Mouse (Mus musculus) induced T-regulatory cell, adult 2 months (primary cell): ENCODE results near the gene Gm12248.

Experiments used
- DNase-seq: peaks from one replicate; pipeline ENCODE4 v3.0.0-alpha.2; 2012; ENCODE audit warnings: low read depth

Gm12248 gene

DNA sequence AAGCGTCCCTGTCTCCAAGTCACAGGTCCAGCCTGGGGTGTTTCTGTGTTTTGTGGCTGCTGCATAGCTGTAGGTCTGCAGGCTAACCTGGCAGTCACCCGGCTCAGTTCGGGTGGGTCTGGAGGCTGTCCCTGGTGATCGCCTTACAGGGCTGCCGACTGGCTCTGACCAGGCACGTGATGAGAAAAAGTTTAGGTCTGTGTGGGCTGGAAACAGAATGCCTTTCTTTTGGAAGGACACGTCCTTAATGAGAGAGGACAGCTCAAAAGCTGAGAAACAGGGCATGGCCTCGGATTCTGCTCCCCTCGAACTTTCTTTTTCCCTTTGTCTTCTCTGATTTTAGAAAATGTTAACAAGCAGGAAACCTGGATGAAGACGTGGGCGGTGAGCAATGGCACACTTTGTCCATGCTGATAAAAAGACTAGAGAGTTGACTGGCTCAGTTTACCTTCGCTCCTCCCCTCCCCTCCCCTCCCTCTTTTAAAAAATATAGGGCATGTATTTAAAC is at the start of gene Gm12248:
Gene Gm12248 (minus strand): TSS at position 114 of the 508 bp plus-strand sequence.
- DNase-seq: no peak

DNA sequence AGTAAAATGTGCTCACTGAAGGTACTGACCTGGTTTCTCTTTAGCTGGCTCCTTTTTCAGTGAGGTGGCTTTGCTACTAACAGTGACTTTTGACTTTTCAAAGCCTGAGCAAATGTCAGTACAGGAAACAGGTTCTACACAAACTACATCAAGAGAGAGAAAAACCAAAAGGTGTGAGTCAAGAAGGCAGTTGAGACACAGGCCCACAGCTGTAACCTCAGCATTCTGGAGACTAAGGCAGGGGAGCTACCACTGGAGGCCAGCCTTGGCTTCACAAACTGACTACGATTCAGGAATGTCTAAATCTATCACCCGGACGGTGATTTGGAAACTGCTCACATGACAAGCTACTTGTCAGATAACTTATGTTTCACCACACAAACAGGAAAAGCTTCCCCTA is 46.5 kb upstream of the Gm12248 start:
- DNase-seq: peak; percentile 21

DNA sequence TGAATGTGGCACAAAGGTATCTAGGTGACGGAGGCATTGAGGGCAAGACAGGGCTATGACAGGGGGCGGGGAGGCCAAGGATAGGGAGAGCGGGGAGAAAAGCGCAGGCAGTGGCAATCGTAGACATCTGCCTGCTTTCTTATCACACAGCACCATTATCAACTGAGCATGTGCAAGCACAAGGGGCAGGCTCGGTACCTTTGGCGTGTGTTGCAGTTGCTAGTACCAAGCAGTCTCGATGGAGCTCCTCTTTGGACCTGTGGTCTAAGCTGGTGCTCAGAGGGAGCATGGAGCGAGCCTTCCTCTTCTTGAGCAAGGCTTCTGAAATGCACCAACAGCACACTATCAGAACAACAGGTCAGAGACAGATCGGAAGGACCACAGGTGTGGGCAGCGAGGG is 45.9 kb upstream of the Gm12248 start:
- peak; percentile 10 for DNase-seq

DNA sequence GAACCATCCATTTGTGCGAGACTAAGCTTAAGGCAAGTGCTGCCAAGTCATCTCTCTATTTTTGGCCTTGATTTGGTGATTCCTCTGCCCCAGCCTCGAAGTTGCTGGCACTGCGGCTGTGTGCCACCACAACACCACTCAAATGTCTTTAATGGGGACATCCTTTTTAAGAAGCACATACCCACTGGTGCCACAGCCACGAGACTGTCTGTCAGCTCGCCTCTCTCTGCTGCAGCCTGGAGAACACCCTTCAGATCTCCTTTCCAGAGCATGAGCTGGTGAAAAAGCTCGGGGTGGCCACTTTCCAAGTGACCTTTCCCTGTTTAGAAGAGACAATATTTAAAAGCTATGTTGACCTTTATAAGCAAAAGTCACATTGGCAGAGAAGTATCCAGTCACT is 43.7 kb upstream of the Gm12248 start:
- no peak for DNase-seq

DNA sequence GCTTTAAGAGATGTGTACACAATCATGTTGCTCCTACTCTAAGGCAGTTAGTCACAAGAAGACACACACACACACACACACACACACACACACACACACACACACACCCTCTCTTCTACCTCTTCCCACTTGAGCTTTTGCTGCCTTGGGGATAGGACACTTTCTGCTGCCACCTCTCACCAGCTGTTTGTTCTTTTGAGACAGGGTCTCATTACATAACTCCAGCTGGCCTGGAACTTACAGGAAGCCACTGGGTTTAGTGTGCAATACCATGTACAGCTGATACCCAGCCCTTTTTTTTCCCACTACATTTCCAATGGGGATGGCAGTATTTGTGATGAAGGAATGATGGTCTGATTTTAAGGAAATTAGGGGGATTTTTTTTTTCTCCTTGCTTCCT is 42.4 kb upstream of the Gm12248 start:
- no peak for DNase-seq

DNA sequence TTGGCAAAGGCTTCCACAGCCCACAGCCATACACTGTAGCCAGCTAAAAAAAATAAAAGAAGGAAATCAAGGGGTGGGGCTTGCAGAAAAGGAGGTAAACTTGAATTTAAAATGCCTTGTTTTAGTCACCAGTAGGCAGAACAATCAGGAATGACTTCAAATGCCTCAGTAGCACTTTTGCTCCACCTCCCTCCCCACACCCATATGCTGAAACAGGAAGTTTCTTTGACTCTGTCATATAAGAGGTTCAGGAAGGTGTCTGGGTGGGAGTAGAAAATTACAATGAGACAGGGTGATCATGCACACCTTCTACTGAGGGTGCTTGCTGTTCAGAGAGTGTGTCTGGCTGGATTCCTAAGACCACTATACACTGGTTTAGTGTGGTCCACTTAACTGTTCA is 41.9 kb upstream of the Gm12248 start:
- no peak for DNase-seq

DNA sequence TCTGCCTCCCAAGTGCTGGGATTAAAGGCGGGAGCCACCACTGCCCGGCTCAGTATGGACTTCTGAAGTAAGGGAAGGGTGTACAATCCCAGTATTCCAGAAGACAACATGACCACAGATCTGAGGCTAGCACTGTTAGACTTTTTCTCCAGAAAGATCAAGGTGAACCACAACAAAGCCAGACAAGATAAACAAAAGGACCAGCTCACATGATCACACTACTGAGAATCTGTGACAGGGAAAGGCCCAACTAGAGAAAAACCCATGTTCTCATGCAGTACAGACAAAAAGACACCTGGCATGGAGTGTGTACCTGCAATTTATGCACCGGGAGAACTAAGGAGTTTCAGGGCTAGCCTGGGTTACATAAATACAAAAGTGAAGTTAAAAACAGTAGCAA is 39.1 kb upstream of the Gm12248 start:
- DNase-seq: no peak

DNA sequence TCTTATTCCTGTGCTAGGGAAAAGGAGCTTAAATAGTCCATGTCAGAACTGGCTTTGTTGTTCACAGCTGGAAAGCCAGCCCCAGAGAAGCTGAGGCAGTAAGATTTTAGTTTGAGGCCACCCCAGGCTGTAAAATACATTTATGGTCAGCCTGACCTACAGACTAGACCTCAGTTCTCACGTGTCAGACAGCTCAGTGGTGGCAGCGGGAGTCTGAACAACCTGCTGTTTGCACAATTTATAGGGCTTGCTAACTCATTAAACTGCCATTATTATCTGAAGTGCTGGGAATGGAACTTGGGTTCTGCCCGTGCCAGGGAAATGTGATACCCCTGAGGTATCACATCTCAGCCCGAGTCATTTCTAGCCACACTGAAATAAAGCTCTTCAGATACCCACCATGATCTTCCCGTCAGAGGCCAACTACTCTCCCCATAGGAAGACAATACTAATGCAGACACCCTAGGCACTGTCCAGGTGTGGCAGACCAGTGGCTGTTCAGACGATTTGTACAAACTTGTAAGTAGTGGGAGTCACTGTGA is 36.4 kb upstream of the Gm12248 start:
- no peak for DNase-seq

DNA sequence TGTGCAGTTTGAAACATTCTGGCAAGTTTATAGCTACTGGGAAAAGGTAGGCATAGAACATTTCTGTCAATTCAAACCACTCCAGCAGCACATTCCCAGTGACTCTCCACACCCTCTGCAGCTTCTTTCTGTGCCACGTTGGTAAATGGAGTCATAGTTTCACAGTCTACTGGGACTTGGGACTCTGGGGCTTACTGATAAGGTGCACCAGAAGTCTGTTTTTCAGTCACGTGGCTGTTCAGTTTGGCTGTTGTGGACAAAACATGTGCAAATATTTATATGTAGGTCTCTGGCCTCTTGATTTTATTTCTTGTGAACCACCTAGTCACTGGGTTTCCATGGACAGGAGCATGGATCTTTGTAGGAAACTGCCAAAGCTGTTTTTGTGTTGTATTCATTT is 34.6 kb upstream of the Gm12248 start:
- DNase-seq: no peak

DNA sequence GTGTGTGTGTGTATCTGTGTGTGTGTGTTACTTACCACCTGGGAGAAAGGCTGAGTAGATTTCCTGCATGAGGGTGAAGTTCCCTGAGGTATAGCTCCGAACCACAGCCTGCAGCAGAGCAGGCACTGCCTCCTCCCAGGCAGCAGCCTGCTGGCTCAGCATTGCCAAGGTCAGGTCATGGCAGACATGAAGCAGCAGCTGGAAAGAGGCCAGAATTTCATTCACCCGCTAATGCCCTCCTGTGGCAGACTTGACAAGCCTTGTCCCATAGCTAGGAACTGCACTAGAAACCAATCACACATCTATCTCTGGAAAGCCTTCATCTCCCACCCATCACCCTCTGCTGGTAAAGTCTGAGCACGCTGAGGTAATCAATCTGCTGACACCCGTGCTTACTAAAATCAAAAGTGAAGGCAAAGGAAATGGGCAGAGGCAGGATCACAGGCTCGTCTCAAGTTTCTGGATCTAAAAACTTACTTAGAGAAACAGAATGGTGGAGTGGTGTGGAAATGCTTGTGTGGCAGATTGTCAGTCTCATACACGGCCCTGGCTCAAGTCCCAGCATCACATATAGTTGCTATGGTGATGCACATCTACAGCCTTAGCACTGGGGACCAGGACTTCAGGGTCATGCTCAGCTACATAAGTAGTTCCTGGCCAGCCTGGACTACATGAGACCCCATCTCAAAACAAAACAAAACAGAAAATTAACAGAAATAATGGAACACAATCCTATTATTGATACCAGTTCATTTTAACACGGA is 33.6 kb upstream of the Gm12248 start:
- peak; percentile 39 for DNase-seq

DNA sequence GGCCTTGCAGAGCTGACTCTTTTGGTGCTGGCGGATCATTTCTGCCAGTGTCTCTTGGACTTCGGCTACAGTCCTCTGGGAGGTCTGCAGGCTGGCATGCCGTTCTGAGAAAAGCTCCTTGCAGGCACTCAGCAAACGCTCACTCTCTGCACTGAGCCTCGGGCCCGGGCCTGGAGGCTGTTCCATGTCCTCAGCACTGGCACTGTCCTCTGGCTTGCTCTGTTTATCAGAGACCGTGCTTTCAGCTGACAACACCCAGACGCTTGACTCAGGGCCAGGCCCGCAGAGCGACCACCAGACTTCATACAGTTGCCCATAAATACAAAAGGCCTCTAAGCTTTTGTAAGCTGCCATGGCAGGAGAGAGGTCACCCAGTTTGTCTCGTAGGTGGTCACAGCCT is 32.1 kb upstream of the Gm12248 start:
- no peak for DNase-seq

DNA sequence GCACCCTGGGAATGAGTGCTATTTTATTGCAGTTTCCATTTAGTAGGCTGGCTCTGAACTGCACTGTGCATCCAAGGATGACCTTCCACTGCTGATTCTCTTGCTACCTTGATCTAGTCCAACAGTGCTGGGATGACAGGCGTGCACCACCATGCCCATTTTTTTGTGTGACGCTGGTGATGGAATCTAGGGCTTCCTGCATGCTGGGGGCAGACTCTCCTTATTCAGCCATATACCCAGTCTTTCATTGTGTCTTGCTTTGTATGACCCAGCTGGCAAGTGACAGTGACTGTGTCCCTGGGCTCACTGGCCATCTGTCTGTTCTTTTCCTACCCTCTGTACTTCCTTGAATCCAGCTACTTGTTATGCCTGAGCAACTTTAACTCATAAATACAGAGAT is 30.8 kb upstream of the Gm12248 start:
- no peak for DNase-seq

DNA sequence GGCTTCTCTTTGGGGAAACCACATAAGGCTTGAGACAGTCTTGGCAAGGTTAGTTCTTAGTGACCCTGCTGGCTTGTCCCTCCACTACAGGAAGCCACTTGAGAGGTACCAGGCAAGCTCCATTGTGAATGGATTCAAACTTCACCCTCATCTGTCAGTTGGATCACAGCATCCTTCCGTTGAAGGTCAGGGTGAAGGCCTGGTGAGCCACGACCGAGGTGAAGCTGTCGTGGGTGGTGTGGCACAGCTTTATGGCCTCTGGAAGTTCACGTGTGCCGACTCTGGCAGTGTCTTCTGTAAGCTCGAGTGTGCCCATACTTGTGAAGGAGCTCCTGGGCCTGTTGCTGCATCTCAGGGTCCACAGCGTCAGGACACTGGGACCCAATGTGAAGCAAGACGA is 28.4 kb upstream of the Gm12248 start:
- DNase-seq: no peak

DNA sequence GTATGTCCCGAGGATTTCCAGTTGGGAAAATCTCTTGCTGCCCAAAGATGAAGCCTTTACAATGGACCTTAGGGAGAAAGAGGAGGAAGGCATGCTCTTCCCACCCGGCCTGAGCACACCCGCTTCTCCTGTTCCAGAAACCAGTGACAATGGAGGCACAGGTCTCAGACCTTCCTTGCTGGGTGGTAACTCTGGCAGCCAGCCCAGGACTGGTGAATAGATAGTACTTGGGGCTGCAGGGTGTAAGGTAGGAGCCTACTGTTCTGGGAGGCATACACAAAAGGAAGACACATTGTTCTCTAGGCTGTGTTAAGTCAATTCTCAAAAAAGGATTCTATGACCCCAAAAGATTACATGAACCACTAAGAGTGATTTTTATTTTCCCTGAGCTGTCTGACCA is 27.7 kb upstream of the Gm12248 start:
- DNase-seq: no peak

DNA sequence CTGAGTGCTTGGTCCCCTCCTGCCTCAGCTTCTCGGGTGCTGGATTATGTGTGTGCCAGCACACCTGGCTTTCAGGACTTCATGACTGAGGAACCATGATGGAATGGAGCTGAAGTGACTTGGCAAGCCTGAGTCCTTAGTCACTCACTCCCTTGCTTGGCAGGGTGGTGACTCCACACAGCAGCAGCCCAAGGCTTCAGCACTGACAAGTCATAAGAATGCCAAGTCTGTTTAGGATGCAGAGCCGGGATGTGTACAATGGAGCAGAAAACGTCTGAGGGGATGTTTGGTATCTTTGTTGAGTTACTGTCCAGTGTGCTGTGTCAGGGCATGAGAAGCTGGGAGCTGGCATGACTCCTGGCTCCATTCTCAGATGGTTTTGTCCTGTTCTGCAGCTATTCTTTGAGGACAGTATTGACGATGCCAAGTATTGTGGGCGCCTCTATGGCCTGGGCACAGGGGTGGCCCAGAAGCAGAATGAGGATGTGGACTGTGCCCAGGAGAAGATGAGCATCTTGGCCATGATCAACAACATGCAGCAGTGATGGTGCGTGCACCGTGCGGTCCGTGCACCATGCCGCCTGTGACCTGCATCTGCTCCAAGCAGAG is 24.2 kb upstream of the Gm12248 start:
- DNase-seq: no peak

DNA sequence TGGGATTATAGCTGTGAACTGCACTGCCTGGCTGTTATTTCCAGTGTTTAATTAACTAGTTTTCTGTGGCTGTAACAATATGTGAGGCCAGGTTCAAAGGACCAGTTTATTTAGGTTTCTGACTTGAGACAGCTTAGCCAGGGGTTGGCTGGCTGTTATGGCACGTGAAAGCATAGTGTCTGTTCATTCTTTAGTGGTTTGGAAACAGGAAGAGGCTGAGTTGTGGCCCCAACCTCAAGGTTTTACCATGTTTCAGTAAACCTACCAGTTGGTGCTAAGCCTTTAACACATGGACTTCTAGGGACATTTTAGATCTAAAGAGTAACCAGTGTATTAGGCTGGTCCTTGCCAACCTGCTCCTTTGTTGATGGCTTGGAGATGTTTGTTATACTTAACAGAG is 23.6 kb upstream of the Gm12248 start:
- DNase-seq: peak; percentile 33

DNA sequence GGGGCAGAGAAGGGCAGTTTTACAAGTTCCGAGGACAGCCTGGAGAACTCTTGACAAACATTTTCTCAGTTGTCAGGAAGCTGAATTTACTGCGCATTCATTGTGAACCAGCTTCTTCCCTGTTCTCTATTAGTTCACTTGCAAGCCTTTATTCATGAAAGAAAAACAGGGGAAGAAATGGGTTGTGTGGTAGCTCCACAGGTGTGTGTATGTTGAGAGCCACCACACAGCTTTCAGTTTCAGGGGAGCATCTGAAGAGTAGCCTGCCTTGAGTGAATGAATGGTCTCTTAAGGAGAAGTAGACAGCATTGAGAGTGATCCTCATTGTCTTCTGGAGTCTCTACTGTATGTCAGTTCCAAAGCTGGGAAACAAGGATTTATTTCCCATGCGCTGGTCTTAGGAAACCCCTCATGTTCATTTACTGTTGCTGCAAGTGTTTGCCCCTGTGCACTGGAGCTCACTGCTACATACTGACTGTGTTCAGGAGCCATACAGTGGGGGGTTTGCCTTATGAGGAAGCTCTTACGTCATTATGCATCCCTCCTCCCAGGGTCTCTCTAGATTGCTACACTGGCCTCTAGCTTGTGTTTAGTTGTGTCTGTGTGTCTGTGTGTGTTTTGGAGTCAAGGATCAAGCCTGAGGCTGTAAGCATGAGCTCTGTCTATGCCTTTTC is 14.9 kb upstream of the Gm12248 start:
- no peak for DNase-seq

DNA sequence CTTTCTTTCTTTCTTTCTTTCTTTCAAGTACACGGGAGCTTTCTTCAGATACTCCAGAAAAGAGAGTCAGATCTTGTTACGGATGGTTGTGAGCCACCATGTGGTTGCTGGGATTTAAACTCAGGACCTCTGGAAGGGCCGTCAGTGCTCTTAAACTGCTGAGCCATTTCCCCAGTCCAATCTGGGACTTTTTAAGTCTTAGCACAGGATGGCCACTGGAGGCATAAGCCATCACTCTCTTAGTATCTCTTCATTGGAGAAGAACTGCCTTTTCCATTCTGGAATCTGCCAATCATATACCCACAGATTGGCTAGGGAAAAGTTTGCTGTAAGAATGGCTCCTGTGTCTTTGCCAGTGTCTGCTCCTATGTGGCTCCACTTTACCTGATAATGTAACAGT is 14.1 kb upstream of the Gm12248 start:
- no peak for DNase-seq

DNA sequence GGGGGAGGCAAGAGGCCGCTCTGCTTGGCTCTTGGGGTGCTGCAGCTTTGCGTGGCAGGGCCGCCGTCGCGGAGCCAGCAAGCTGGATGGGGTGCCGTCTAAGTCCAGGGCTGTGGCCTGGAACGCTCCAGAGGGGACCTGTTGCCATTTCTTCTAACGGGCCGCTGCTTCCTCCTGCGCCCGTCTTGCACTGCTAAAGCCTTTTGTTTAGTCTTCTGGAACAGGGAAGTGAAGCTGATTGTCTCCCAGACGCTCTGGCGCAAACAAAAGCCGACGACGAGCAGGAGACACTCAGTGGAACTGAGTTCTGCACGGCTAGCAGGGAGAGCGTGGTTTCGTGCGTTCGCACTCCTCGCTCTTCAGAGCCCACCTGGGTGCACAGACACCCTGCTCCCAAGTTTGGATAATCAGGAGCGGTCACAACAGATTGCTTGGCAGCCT is 11.4 kb upstream of the Gm12248 start:
- DNase-seq: no peak

DNA sequence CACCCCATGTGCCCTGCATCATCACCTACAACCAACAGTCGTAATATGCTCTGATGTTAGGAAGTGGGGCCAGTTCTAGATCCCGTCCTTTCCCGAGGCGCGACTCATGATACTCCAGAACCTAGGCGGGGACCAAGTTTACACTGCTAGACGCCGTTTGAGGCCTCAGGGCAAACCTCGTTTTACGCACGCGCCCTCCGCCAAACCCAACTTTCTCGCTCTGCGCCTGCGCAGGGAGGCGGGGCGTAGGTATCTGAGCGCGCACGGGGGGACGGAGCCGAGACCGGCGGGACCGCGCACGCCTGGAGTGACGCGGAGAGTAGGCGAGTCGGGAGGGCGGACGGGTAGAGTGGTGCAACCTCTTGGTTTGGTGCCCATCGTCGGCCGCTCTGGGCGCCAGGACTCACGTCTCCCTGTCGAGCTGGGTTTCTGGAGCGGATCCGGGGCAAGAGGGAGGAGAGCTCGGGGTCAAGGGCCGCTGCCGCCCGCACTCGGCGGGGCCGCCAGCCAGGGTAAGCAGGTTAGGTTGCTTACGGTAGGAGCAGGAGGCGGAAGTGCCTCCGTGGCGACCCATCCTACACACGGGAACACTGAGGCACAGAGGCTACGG is 10.9 kb upstream of the Gm12248 start, which contains the start of gene Cnot8:
Gene Cnot8 (plus strand): TSS at position 457 of the 610 bp plus-strand sequence.
- DNase-seq: peak; percentile 99

DNA sequence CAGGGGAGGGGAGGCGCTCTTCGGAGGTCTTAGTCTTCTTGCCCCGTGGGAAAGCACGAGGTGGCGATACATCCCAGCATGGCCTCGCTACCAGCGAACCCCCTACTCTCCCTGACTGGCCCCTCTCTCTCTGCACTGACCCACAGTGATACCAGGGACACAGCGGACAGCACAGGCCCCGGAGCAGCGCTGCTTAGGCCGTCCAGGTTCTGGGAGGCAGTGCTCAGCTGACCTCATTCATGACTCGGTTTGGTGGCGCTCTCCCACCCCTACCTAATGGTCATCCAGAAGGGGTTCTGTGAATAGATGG is 10.4 kb upstream of the Gm12248 start:
- DNase-seq: no peak

DNA sequence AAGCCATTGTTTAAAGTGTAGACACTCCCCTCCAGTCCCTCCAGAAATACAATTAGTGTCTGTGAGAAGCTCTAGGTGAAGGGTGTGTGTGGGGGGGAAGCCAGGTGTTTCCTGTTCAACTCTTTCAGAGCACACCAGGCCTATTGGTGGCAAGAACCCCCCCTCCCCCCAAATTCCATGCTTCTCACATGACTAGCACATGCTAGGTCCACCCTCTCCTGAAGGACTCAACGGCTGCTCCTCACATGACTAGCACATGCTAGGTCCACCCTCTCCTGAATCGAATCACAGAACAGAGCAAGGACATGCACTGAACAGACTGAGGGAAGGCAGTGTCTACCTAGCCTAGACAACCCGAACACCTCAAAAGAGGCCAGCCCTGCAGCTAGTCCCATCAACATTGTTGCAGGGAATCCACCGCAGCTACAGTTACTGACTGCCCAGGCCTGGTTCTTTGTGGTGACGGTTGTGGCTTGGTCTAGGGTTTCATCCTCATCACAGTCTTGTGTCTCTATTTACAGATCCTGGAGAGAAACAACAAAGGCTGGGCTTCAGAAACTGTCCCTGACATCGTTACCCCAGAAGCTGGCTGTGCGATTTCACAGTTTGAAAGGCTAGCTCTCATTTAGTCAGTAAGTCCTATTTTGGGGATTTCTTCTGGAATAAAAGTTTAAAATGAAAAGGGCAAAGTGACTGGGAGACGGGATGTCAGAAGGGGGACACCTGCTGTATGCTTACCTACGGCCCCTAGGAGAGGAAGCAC is 9.8 kb upstream of the Gm12248 start:
- DNase-seq: peak; percentile 46
